ENCODE assay signal across 8 mouse cellular contexts in genomic region chr15:85042361-85042954, GRCm38 (mm10). TPM values are rescaled to one million over a fixed set of nuclear protein-coding genes. Genes with fewer than 3 reads are reported as not detected.
DNase-seq lines count a peak whose midpoint lies in the region; ATAC-seq and TF ChIP-seq lines count a peak whose summit lies in the region.

No protein-coding gene starts in this region.

- H3K4me3 ChIP-seq in intestine, postnatal 0 days (ENCODE audit: low read depth, low read length) = no peak overlapping the region
- H3K4me3 ChIP-seq in midbrain, embryonic 11.5 days (ENCODE audit: low read depth, low read length) = no peak overlapping the region

- 21% methylated on average over 4 of the region's 4 CpGs for WGBS in intestine, postnatal 0 days
- whole genome bisulfite sequencing in midbrain, embryonic 11.5 days = 13% methylated on average over 4 of the region's 4 CpGs

- H3K27me3 ChIP-seq in intestine, postnatal 0 days (replicated peaks; ENCODE audit: control insufficient read depth, insufficient read depth, low read length) = no peaks in the 10 kb centered on the region
- no peaks in the 10 kb centered on the region for H3K27me3 ChIP-seq in midbrain, embryonic 11.5 days (ENCODE audit: control insufficient read depth, insufficient read depth, low read length)

- 0 out of 2 replicates have a peak, but pooled peaks cover 4% of the 10 kb centered on the region for H3K4me1 ChIP-seq in intestine, postnatal 0 days (replicated peaks; ENCODE audit: control insufficient read depth, insufficient read depth, low read length)
- H3K4me1 ChIP-seq in midbrain, embryonic 11.5 days (ENCODE audit: control insufficient read depth, insufficient read depth, low read length) = peaks cover 18% of the 10 kb centered on the region

- no peaks in the 10 kb centered on the region for H3K9me3 ChIP-seq in intestine, postnatal 0 days (ENCODE audit: control insufficient read depth)
- H3K9me3 ChIP-seq in midbrain, embryonic 11.5 days (ENCODE audit: control insufficient read depth, low read length) = no peaks in the 10 kb centered on the region

- H3K36me3 ChIP-seq in intestine, postnatal 0 days (ENCODE audit: control insufficient read depth, insufficient read depth) = peaks cover 20% of the 10 kb centered on the region
- peaks cover 3% of the 10 kb centered on the region; the same call in 1 of the 2 replicates for H3K36me3 ChIP-seq in midbrain, embryonic 11.5 days (ENCODE audit: control insufficient read depth, insufficient read depth, low read length)

- peak; percentile 38 to 55 for DNase-seq in cerebellum, adult 18-20 months
- peak; percentile 56 for DNase-seq in embryo, embryonic 9.5 days (ENCODE audit: extremely low spot score)
- peak; percentile 82 to 87 for DNase-seq in heart, adult 18-20 months
- DNase-seq in left cerebral cortex, postnatal 36 days (ENCODE audit: low spot score in 2 of 2) = peak; percentile 61 to 68
- DNase-seq in midbrain, embryonic 11.5 days (ENCODE audit: low spot score, missing footprints) = peak; percentile 91
- DNase-seq in skeletal muscle tissue, adult 2 months (ENCODE audit: low read depth, low spot score) = peak; percentile 69

- ATAC-seq in cerebellum, adult (ENCODE audit: insufficient number of reproducible peaks, low FRiP score, low TSS enrichment) = no peak
- ATAC-seq in intestine, postnatal 0 days = peak; percentile 79
- peak; percentile 76 for ATAC-seq in midbrain, embryonic 11.5 days (ENCODE audit: low FRiP score)

- H3K9ac ChIP-seq in intestine, postnatal 0 days (ENCODE audit: low read depth, low read length) = no peak overlapping the region
- H3K9ac ChIP-seq in midbrain, embryonic 11.5 days (ENCODE audit: low read length) = no peak overlapping the region

- TF ChIP-seq CTCF in intestine, postnatal 0 days (IDR thresholded peaks at IDR 0.05; ENCODE audit: low read depth) = peak; percentile 92

- H3K27ac ChIP-seq in intestine, postnatal 0 days (ENCODE audit: low read depth, low read length) = peak overlapping the region; percentile 52; the same call in 1 of the 2 replicates
- peak overlapping the region; percentile 31; the same call in 1 of the 2 replicates for H3K27ac ChIP-seq in midbrain, embryonic 11.5 days (ENCODE audit: low read depth, low read length)

- intact Hi-C loops in left cerebral cortex, postnatal 36 days (cut with DNase I) = loop anchor here (2.0 kb wide), 1 partner anchor 26 kb away; the partner anchor contains the start of gene Upk3a

- no peak overlapping the region for H3K4me2 ChIP-seq in intestine, postnatal 0 days (replicated peaks; ENCODE audit: low read depth)
- no peak overlapping the region for H3K4me2 ChIP-seq in midbrain, embryonic 11.5 days

RNA-seq across cellular contexts. Expression of gene Fam118a, which starts 13.7 kb away (rescaled TPM):
- total RNA-seq in heart, adult 18-20 months (2021) = 1 to 10 TPM; 7.3 to 8.2 TPM
- polyA plus RNA-seq in intestine, postnatal 0 days (2015; fragmentation: Nextera tagmentation; extraction: Ambion mirVana) = 23.1 and 25.3 TPM in 2 replicates
- 10 to 100 TPM; 18.9 to 24.3 TPM for total RNA-seq in left cerebral cortex, postnatal 36 days (2021)
- 30.1 and 32.1 TPM in 2 replicates for polyA plus RNA-seq in midbrain, embryonic 11.5 days (2014; fragmentation: Nextera tagmentation; extraction: Ambion mirVana)

RNA-seq across cellular contexts. Expression of gene Upk3a, which starts 25.5 kb away (rescaled TPM):
- not detected for total RNA-seq in heart, adult 18-20 months (2021)
- 2.0 and 2.2 TPM in 2 replicates for polyA plus RNA-seq in intestine, postnatal 0 days (2015; fragmentation: Nextera tagmentation; extraction: Ambion mirVana)
- not detected for total RNA-seq in left cerebral cortex, postnatal 36 days (2021)
- polyA plus RNA-seq in midbrain, embryonic 11.5 days (2014; fragmentation: Nextera tagmentation; extraction: Ambion mirVana) = 0.15 TPM in 1 of 2 replicates, not detected in the other

RNA-seq across cellular contexts. Expression of gene 5031439G07Rik, which starts 54.1 kb away (rescaled TPM):
- total RNA-seq in heart, adult 18-20 months (2021) = 10 to 100 TPM; 30.6 to 34.7 TPM
- 14.9 and 15.5 TPM in 2 replicates for polyA plus RNA-seq in intestine, postnatal 0 days (2015; fragmentation: Nextera tagmentation; extraction: Ambion mirVana)
- 10 to 100 TPM; 76.2 to 83.6 TPM for total RNA-seq in left cerebral cortex, postnatal 36 days (2021)
- 11.7 and 17.2 TPM in 2 replicates for polyA plus RNA-seq in midbrain, embryonic 11.5 days (2014; fragmentation: Nextera tagmentation; extraction: Ambion mirVana)
